Mouse (Mus musculus) embryonic facial prominence, embryonic 11.5 days (tissue): Measurements from ENCODE around the gene Cdt1. TPM values are rescaled to one million over a fixed set of nuclear protein-coding genes. Genes with fewer than 3 reads are reported as not detected.

Experiments used
- ATAC-seq: fragments of 200-750 bp; cut with Nextera tagmentation; replicated peaks from 2 replicates; pipeline ENCODE4 v1.8.0; 2017; ENCODE audit warnings: low read depth; ENCODE audit not compliant: insufficient number of reproducible peaks, low FRiP score, low TSS enrichment
- DNase-seq: peaks from one replicate; pipeline ENCODE4 v3.0.0-alpha.2; 2015; ENCODE audit warnings: low spot score
- H3K27ac ChIP-seq: fragments of 300-500 bp; sonication (generic); replicated peaks from 2 replicates; pipeline ENCODE4 v1.5.1; 2014; ENCODE audit warnings: mild to moderate bottlenecking, low read depth, low read length, control low read depth
- H3K27me3 ChIP-seq: fragments of 300-500 bp; sonication (generic); 2 replicates; pipeline ENCODE4 v1.6.1; 2014; ENCODE audit warnings: mild to moderate bottlenecking, low read length, moderate library complexity, mixed read lengths; ENCODE audit not compliant: control insufficient read depth, insufficient read depth
- H3K36me3 ChIP-seq: fragments of 300-500 bp; sonication (generic); replicated peaks from 2 replicates; pipeline ENCODE4 v1.6.1; 2014; ENCODE audit warnings: low read depth, mild to moderate bottlenecking, low read length, moderate library complexity, mixed read lengths; ENCODE audit not compliant: control insufficient read depth, insufficient read depth
- H3K4me1 ChIP-seq: fragments of 300-500 bp; sonication (generic); 2 replicates; pipeline ENCODE4 v1.6.1; 2014; ENCODE audit warnings: low read length, mixed read lengths; ENCODE audit not compliant: control insufficient read depth, insufficient read depth
- H3K4me2 ChIP-seq: fragments of 300-500 bp; sonication (generic); 2 replicates; pipeline ENCODE4 v1.6.1; 2014; ENCODE audit warnings: low read depth, mild to moderate bottlenecking, control low read depth, low read length, moderate library complexity
- H3K4me3 ChIP-seq: fragments of 300-500 bp; sonication (generic); 2 replicates; pipeline ENCODE4 v1.5.1; 2014; ENCODE audit warnings: low read depth, low read length, control low read depth
- H3K9ac ChIP-seq: fragments of 300-500 bp; sonication (generic); replicated peaks from 2 replicates; pipeline ENCODE4 v1.6.1; 2014; ENCODE audit warnings: mild to moderate bottlenecking, control low read depth, low read length
- H3K9me3 ChIP-seq: fragments of 300-500 bp; sonication (generic); replicated peaks from 2 replicates; pipeline ENCODE4 v1.6.1; 2016; ENCODE audit warnings: mild to moderate bottlenecking, low read length, inconsistent platforms, mixed read lengths; ENCODE audit not compliant: control insufficient read depth
- WGBS: fragments of 180-500 bp; shearing (Covaris S2); extraction: QIAGEN DNeasy Blood & Tissue Kit; methylation state at CpG from one replicate; pipeline ENCODE4 v1.1.7; 2014; 5-methylcytosine and 5-hydroxymethylcytosine counted together
- polyA plus RNA-seq: library from polyadenylated mRNA; unstranded; fragments of >200 nt; fragmentation: Nextera tagmentation; extraction: Ambion mirVana; gene quantifications from 2 replicates; pipeline ENCODE4 v1.2.1, GENCODE M21; 2014

Gene Cdt1
- polyA plus RNA-seq, 1 experiment from 2014 or later: 32.1 TPM

DNA sequence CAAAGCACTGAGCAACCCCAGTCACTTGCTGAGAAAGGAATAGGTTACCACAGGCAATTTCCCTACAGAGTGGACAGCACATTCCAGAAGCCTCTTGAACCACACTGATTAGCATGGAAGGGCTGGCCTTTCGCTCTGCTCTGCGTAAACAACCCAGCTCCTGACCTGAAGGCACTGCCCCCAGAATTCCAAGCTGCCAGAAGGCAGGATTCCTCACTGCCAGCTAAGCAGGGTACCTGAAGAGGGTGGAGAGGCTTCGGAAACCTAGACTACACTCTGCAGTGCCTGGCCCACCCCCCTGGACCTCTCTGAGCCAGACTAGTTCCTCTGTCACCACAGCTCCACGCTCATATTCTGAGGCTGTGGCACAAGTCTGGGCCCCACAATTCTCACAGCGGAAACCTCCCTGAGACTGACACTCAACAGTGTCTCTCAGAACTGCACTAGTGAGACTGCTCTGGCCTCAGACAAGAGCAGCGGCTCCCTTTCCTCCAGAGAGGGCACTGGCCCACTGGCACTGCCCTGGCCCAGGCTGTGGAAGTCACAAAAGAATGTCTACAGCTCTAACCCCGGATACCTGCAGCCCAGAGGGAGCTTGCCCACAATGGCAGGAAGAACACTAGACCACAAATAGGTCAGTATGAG is 41.2 kb upstream of the Cdt1 start:
- H3K9me3 ChIP-seq: no peaks in the 10 kb centered on the region
- no peak overlapping the region for H3K4me2 ChIP-seq
- WGBS: 57% methylated on average over 7 of the region's 7 CpGs
- ATAC-seq (no peak), DNase-seq (no peak)
- H3K27ac ChIP-seq: no peak overlapping the region
- peaks cover 10% of the 10 kb centered on the region for H3K4me1 ChIP-seq
- H3K4me3 ChIP-seq: no peak overlapping the region
- H3K9ac ChIP-seq: no peak overlapping the region
- H3K27me3 ChIP-seq: no peaks in the 10 kb centered on the region
- no peaks in the 10 kb centered on the region for H3K36me3 ChIP-seq

DNA sequence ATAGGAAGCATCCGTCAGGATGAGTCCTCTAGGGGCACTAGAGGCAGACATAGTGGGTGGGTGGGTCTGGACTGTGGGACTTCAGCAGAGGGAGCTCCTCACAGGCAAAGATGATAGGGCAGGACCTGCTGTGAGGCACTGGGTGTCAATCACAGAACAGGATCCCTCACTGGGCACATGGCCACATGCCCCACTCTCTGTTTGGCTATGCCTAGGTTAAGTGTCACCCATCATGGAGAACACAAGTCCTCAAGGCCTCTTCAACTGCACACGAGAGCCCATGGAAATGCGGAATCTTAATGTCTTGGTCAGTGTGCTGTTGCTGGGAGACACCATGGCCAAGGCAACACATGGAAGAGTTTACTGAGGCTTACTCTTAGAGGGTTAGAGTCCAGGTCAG is 39.9 kb upstream of the Cdt1 start:
- WGBS: 91% methylated on average over 3 of the region's 3 CpGs
- Histone ChIP-seq H3K4me1 (peaks cover 10% of the 10 kb centered on the region), H3K9ac (no peak overlapping the region), H3K27ac (no peak overlapping the region), H3K27me3 (no peaks in the 10 kb centered on the region), H3K36me3 (no peaks in the 10 kb centered on the region), H3K4me3 (no peak overlapping the region), H3K9me3 (no peaks in the 10 kb centered on the region), H3K4me2 (no peak overlapping the region)
- ATAC-seq (no peak), DNase-seq (no peak)

DNA sequence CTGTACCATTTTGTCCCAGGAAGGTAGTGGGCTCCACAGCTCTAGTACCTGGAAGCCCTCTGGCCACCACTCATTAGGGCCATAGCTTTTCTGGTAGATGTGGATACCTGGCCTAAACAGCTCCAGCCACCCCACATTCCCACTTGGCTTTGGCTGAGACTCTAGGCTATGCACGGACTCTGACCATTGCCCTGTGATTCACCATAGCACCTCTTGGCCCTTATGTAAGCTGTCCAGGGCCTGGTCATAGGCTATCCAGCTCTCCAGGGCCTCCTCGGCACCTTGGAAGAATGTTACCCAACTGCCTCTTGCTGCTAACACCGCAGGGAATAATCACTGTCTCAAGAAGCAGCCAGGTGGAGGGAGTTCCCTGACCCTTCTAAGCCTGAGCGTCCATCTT is 38.7 kb upstream of the Cdt1 start:
- Histone ChIP-seq H3K9me3 (no peaks in the 10 kb centered on the region), H3K27ac (no peak overlapping the region), H3K27me3 (no peaks in the 10 kb centered on the region), H3K9ac (no peak overlapping the region), H3K4me3 (no peak overlapping the region), H3K36me3 (no peaks in the 10 kb centered on the region), H3K4me2 (no peak overlapping the region), H3K4me1 (peaks cover 2% of the 10 kb centered on the region; the same call in 1 of the 2 replicates)
- 92% methylated on average over 4 of the region's 4 CpGs for WGBS
- DNase-seq (no peak), ATAC-seq (no peak)

DNA sequence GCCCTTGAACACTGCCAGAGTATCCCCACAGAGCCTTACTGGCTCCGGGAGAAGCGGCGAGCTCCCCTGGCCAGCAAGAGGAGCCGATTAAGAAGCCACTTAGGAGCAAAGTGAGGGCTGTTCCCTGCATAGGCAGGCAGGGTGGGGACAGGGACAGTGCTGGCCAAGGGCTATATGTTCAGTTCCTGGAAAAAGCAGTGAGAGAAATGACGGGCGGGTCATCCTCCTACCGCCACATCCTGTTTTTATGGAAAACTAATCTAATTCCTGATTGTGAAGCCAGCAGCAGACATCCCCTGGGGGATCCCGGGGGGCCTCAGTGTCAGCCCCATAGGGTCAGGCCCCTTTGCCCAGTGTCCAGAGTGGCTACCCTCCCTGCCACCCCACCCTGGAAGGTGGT is 36.5 kb upstream of the Cdt1 start:
- Histone ChIP-seq H3K27ac (no peak overlapping the region), H3K9ac (0 out of 2 replicates have a peak overlapping the region, but pooled peaks have one; percentile 22), H3K27me3 (no peaks in the 10 kb centered on the region), H3K9me3 (no peaks in the 10 kb centered on the region), H3K4me2 (no peak overlapping the region), H3K4me3 (no peak overlapping the region), H3K36me3 (no peaks in the 10 kb centered on the region), H3K4me1 (peaks cover 2% of the 10 kb centered on the region; the same call in 1 of the 2 replicates)
- 69% methylated on average over 8 of the region's 8 CpGs for WGBS
- no peak for DNase-seq
- ATAC-seq: no peak

DNA sequence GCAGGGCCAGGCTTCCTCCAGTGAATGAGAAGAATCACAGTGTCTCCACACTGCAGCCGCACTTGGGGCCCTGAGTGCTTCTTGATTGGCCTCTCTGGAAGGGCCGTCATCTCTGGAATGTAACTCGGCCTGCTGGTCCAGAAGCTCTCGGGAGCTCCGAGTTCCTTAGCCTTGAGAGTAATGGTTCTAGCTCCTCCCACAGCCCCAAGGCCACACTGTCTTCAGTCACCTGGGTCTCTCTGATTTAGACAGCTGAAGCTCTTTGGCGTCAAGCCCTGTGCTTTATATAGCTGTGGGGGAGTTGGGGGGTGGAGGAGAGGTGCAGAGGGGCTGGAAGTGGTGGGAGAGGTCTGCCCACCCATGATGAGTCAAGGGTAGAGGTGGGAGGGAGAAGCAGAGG is 30.8 kb upstream of the Cdt1 start:
- Histone ChIP-seq H3K4me1 (no peaks in the 10 kb centered on the region), H3K4me3 (no peak overlapping the region), H3K27me3 (no peaks in the 10 kb centered on the region), H3K9ac (no peak overlapping the region), H3K9me3 (no peaks in the 10 kb centered on the region), H3K36me3 (no peaks in the 10 kb centered on the region), H3K4me2 (no peak overlapping the region), H3K27ac (0 out of 2 replicates have a peak overlapping the region, but pooled peaks have one; percentile 28)
- ATAC-seq: peak; percentile 58; the same call in 1 of the 2 replicates
- 39% methylated on average over 6 of the region's 6 CpGs for WGBS
- DNase-seq: peak; percentile 67

DNA sequence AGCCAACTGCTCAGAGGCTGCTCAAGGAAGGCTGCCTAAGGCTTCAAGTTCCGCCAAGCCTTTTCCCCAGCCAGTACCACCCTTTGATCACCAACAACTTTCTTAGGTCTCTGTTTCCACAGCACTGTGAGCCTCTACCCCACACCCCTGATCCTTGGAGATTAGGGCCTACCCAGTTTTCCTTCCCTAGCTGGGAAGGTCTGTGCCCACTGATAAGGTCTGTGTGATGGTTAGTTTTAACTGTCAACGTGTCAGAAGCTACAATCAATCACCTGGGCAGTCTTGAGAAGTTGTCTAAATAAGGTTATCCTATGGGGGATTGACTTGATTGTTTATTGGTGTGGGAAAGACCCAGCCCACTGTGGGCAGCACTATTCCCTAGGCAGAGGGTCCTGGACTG is 30.0 kb upstream of the Cdt1 start:
- Histone ChIP-seq H3K36me3 (no peaks in the 10 kb centered on the region), H3K9me3 (no peaks in the 10 kb centered on the region), H3K4me3 (no peak overlapping the region), H3K27ac (peak overlapping the region; percentile 28; the same call in 1 of the 2 replicates), H3K9ac (no peak overlapping the region), H3K4me1 (no peaks in the 10 kb centered on the region), H3K4me2 (no peak overlapping the region), H3K27me3 (no peaks in the 10 kb centered on the region)
- DNase-seq (no peak), ATAC-seq (no peak)
- 91% methylated on average over 2 of the region's 2 CpGs for WGBS

DNA sequence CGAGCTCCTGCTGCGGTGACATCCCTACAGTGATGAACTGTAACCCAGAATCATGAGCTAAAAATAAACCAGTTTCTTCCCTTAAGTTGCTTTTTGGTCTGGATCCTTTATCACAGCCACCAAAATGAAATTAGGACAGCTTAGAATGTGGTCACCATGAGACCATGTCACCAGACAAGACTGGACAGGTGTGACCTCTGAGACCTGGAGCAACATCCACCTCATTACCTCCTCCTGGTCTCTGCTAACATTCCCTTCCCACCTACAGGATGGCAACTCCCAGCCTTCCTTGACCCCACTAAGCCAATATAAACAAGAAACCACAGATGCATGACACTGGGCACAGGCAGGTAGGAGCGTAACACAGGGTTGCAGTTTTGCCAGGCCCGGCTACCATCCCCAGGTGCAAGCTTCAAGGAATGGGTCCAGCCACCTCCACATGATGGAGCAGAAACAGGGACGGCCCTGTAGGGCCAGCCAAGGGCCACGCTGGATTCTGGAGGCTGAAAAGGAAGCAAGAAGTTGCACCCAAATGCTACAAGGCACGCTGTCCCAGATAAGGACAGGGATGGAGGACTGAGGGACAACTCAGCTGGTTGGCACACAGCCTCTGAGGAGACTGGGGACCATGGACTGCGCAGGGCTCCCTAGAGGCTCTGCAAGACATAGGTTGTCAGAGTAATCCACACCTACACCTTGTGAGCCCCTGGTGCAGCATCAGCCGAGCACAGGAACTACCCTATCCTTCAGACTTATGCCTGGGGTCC is 29.3 kb upstream of the Cdt1 start:
- Histone ChIP-seq H3K9ac (no peak overlapping the region), H3K27me3 (no peaks in the 10 kb centered on the region), H3K36me3 (no peaks in the 10 kb centered on the region), H3K27ac (no peak overlapping the region), H3K4me2 (no peak overlapping the region), H3K9me3 (no peaks in the 10 kb centered on the region), H3K4me1 (no peaks in the 10 kb centered on the region), H3K4me3 (no peak overlapping the region)
- DNase-seq (no peak), ATAC-seq (no peak)
- 84% methylated on average over 9 of the region's 9 CpGs for WGBS

DNA sequence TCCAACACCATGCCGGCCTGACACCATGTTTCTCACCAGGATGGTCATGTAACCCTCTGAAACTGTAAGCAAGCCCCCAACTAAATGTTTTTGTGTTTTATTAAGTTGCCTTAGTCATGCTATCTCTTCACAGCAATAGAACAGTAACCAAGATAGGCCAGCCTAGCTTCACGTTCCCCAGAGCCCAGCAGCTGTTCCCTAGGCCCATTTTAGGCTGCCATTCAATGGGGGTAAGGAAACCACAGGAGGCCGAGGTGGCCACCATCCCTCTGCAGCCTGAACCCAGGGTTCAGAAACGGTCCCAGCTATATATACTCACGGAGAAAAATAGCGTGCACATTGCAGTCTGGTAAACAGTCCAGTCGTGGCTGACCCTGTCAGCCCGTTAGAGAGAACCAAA is 23.7 kb upstream of the Cdt1 start:
- H3K4me1 ChIP-seq: no peaks in the 10 kb centered on the region
- H3K27me3 ChIP-seq: no peaks in the 10 kb centered on the region
- no peak overlapping the region for H3K27ac ChIP-seq
- no peaks in the 10 kb centered on the region for H3K36me3 ChIP-seq
- no peak overlapping the region for H3K9ac ChIP-seq
- no peak overlapping the region for H3K4me2 ChIP-seq
- no peak for ATAC-seq
- WGBS: 81% methylated on average over 8 of the region's 8 CpGs
- H3K9me3 ChIP-seq: no peaks in the 10 kb centered on the region
- no peak for DNase-seq
- H3K4me3 ChIP-seq: no peak overlapping the region
